Mouse (Mus musculus) 416B (cell line): ENCODE data around the gene Nexmif.
A peak's percentile ranks its signal among the peaks of the same experiment; 100 is the strongest.
"Not testable (repeated sequence)": the region's sequence is repeated elsewhere in the genome, so short reads cannot be mapped to it uniquely, and the experiment has no call there.

Experiments used
- DNase-seq: peaks from one replicate; pipeline ENCODE4 v3.0.0; 2011; ENCODE audit warnings: low read depth

Nexmif gene

DNA sequence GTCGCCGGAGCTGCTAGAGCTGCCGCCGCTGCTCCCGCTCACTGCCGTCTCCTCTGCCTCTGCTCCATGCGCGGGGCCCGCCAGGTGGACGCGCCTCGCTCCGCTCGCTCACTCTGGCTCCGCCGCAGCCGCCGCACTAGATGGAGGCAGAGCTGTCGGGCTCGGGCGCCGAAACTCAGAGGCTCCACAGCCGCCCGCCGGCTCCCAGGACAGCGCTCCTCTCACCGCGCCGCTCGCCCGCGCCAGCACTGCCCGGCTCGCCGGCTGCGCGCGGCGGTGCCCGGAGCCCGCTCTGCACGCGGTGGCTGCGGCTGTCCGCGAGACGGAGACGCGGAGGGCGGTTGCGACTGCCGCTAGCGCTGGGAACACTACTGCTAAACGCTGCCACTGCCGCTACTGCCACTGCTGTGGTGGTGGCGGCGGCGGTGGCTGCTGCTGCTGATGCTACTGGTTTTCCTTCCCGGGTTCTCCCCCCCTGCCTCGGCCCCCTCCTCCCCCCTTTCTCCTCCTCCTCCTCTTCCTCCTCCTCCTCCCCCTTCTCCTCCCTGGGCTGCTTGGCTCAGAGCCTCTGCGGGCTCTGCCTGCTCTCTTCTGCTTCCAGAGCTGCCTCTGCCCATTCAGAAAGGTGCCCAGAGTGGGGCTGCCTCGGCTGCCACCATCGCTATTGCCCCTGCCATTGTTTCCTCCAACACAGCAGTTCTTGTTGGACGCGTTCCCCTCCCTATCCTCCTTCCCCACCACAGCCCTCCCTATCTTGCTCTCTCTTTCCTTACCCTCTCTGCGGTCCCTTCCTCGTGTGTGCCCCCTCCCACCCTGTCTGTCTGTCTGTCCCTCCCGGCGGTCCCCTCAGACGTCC is at the start of gene Nexmif:
Nexmif (minus strand) TSS at position 450 of the 856 bp plus-strand sequence.
- no peak for DNase-seq

DNA sequence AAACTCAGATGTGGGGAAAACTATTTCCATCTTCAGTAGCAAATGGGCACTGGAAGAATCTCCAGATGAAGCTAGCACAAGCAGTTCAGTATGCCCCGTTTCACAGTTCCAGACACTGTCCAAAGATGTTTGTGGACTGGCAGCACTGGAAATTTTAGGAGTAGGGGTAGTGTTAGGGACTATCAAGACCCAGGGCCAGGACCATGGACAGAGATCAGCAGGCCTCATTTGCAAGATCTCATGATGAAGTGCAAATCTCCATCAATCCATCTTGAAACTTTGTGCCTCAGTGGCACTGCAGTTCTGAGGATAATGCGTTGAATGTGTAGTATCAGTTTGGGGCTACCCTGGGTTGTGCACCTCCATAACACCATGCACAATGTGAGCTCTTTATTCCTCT is 7.7 kb upstream of the Nexmif start:
- DNase-seq = peak; percentile 36

DNA sequence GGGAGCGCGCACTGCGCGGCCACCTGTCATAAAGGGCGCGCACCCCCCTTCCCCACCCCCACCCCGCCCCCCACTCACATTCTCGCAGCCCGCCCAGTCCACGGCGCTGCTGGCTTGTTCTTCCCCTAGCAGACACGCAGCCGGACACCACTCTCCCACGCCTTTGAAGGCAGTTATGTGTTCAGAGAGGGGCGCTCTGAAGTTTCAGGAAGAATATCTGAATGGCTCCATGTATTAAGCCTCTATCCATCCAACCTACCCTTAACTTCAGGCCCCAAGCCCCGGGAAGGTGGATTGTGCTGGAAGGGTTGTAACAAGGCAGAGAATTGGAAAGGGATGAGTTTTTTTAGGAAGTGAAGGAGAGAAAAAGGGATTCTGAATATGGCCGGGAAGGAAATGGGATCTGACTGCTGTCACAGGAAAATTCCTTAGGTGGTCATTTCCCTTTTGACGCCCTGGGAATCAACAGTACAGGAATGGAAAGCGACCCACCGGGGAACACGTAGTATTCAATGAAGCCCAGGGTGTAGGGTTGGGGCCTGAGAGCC is 681 bp upstream of the Nexmif start:
- no peak for DNase-seq

DNA sequence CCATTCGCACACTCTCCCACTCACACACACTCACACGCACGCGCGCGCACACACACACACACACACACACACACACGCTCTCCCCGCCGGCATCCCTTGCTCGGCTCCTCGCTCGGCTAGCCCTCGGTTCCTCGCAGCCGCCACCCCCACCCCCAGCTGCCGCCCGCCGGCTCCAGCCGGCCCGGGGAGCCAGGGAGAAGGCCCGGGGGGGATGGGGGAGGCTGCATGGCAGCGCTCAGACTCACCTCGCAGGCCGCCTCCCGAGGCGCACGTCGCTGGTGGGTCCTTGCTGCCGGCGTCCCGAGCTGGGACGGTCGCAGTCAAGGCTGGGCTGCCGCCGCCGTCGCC is 623 bp downstream of the Nexmif start:
- DNase-seq = no peak

DNA sequence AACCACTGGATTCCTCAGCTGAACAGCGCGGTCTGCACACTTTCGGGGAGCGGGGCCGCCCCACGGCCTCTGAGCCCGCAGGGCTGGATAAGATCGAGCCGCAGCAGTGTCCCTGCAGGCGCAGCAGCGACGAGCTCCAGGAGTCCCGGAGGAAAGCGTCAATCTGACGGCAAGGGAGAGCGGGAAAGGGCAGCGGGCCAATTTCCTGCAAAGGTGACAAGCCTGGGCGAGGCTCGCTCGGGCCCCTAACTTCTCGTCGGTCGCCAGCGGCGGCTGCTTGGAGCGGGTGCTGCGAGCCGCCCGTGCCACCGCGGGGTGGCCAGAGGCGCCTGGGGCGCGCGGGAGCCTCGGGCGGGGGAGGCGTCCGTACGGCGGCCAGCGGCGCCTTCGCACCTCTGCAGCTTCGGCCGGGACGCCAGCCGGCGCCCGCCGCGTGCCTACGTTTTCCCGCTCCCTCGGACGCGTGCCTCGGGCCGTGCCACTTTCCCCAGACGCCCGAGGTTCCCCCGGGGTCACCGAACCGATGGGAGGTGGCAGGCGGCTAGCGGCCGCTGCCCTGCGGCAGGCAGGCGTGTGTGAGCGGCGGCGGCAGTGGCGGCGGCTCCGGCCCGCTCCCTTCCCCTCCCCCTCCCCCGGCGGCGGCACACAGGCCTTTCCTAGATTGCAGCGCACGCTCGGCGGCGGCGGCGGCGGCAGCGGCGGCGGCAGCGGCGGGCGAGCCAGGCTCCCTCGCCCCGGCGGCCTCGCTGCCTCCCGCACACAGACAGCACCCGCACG is 1.2 kb downstream of the Nexmif start:
- no peak for DNase-seq

DNA sequence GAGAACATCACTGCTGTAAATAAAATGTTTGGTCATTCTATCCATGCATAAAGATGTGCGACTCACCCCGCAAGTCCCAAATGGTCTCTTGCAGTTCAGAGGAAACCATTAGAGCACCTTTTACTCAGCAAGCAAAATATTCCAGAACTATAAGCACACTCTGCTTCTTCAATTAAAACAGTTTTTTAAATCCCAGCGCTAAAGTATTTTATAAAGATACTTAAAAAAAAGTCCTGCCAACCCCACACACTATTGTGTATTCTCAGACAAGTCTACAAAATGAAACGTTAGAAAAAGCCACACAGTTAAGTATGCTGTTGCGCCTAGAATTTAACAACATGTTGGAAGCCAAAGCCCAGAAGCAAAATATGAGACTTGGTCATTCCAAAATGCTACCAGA is 1.9 kb downstream of the Nexmif start:
- DNase-seq = no peak

DNA sequence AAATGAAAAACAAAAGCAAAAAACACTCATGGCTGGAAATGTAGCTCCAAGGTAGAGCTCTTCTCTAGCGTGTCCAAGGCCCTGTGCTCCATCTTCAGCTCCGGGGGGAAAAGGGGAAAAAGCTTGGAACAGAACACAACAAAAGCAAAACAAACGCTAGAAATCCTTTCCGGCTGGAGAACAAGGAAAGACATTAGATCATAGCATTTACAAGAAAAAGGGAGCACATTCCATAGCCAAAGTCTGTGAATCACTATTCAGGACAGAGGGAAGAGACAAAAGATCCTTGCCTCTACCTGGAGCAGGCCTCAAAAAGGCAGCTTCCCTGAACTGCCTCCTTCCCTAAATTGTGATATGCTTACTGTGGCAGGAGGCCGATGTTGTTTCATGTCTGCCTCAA is 4.4 kb downstream of the Nexmif start:
- DNase-seq = no peak

DNA sequence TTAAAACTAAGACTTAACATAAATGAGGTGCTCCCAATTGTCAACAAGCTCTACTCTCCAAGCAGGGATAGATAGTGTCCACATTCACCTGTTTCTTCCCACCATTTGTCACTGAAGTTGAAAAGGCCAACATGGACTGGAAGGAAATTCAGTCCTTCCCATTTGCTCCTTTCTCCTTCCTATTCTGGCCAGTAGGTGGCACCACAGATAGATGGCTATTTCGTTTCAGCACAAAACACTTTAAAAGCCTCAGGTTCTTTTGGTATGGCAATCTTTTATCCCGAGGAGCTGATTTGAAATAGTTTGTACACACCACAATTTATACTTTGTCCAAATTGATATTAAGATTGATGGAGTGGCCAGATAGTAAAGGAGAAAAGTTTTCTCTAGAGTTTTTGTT is 21.7 kb downstream of the Nexmif start:
- DNase-seq = peak; percentile 54

DNA sequence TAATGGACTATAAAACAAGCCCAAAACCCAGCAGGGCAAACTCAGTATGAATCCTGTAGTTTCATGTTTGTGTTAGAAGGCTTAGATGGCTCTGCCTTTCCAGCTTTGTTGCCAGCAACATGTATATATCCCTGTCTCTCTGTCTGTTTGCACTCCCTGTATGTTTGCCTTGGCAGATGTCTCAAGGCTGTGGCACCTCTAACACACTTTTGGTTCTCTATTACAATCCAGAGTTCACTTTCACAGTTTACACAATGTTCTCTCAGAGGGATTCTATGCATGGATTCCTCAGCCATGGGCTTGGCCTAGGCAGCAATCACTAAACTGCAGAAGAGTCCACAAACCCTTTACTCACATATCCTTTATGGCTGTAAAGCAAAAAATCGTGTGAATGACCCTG is 50.9 kb downstream of the Nexmif start:
- no peak for DNase-seq

DNA sequence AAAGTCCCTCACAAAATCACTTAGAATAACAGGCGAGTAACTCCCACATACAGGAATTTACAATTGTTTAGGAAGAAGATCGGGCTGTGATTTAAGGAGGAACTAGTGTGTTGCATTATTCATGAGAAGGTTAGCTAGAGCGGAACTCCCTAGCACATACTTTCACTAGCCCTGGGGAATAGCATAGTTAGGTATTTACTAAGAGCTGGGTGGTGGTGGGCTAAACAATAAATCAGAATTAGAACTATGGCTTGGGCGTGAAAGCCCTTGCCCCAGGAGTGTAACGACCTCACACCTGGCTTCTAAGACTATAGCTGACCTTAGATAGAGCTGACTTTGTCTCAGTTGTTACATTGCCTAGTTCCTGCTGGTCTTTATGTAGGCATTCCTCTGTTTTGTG is 85.7 kb downstream of the Nexmif start:
- DNase-seq = not testable (repeated sequence)

DNA sequence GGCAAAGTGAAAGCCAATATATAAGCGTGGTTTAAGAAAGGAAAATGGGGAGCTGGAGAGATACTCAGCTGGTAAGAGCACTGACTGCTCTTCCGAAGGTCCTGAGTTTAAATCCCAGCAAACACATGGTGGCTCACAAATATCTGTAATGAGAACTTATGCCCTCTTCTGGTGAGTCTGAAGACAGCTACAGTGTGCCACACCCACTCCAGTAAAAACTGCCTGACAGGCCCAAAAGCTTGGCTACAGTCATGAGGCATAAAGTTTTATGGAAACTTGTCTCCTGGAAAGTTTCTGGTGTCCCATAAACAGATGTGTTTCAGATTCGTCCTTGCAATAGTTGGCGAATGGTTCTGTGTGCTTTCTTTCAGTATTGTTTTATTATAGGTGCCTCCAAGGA is 86.4 kb downstream of the Nexmif start:
- DNase-seq = peak; percentile 9

DNA sequence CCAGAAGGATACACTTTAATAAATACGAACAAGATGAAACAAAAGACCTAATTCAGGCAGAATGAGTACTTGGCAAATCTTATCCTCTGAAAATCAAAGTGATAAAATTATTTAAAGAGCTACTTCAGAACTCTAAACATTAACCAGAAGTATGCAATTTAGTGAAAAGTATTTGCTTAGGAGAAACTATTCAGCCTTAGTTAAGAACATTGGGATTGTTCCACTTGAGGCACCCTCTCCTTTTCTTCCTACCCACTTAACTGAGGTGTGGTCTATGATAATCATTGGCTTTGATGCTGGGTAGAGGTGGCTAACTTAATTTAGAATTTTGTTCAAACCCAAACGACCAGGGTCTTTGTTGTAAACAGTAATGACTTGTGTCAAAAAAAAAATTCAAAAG is 146.1 kb downstream of the Nexmif start:
- no peak for DNase-seq

DNA sequence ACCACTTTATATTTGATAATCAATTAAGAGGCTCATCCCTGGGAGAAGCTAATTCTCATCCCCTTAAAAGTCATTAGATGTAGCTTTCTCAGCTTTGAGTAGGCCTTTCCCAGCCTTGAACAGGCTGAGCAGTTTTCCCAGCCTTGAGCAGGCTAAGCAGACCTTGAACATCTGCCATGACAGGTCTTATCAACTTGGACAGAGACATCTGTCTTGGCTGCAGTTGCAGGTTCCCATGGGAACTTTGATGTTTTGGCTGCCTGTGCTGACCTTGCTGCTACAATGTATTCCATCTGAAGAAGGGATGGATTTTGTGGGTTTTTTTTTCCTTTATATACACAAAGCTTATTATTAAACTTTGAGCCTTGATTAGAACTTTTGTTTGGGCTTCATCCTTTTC is 160.7 kb downstream of the Nexmif start:
- DNase-seq = no peak

DNA sequence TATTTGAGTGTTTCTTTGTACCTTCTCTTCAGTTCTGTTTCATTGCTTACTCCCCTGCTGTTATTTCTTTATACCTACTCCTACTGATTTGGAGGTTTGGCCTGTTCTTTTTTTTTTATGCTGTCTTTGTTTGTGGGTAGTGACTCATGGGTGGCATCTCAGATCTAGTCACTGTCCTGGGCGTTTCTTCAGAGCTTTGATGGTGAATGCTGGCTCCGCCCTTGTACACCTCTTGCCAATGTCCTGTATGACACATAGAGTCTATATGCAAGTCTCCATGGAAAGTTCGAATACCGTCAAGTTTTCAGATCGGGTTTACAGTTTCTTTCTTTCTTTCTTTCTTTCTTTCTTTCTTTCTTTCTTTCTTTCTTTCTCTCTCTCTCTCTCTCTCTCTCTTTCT is 167.1 kb downstream of the Nexmif start:
- peak; percentile 24 for DNase-seq

DNA sequence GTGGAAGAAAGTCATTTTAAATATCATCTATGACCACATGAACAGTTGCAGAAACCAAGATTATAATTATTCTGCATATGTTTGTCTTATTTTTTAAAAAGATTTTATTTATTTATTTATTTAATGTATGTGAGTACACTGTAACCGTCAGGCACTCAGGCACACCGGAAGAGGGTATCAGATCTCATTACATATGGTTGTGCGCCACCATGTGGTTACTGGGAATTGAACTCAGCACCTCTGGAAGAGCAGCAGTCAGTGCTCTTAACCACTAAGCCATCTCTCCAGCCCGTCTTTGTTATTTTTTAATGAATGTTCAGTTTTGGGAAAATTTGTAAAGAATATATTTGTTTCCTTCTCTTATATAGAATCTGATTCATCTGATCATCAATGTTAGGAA is 168.2 kb downstream of the Nexmif start:
- peak; percentile 16 for DNase-seq
